Mouse (Mus musculus): ENCODE measurements around the gene Vmn1r28. TPM values are rescaled to one million over a fixed set of nuclear protein-coding genes. Genes with fewer than 3 reads are reported as not detected.
"Not testable (repeated sequence)": the region's sequence is repeated elsewhere in the genome, so short reads cannot be mapped to it uniquely, and the experiment has no call there.

Gene Vmn1r28
- not detected in 2 replicates for polyA plus RNA-seq (2015; fragmentation: Nextera tagmentation; extraction: Ambion mirVana)

DNA sequence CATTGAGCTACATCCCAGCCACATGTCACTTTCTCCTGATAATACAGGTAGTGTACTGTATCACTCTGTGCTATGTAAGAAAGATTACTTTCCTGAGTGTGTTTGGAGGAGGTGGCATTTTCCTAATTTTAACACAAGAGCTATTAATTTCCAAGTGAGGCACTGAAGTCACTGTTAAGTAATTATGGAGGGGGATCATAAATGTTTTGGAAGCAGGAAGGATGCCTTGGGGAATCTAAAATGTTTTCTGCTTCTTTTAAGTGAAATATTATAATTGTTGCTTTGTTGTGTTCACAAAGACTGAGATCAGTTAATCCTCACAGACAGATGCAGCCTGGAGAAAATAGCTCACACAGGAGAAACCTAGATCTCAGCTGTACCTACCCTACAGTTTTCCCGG lies at the start of gene Vmn1r28:
Gene Vmn1r28 (plus strand): TSS at position 301 of the 400 bp plus-strand sequence.
- 91% methylated on average over 1 of the region's 1 CpGs for WGBS
- Histone ChIP-seq H3K27me3 (ENCODE audit: control insufficient read depth, insufficient read depth, low read length) (no peaks in the 10 kb centered on the region), H3K9ac (ENCODE audit: low read length) (no peak within 1 kb of the TSS), H3K4me2 (replicated peaks; ENCODE audit: low read depth) (no peak within 1 kb of the TSS), H3K36me3 (ENCODE audit: control insufficient read depth, insufficient read depth, low read length) (no peaks in the 10 kb centered on the region), H3K9me3 (ENCODE audit: control insufficient read depth, low read length) (no peaks in the 10 kb centered on the region), H3K4me3 (ENCODE audit: low read depth, low read length) (no peak within 1 kb of the TSS), H3K4me1 (replicated peaks; ENCODE audit: control insufficient read depth, insufficient read depth) (no peaks in the 10 kb centered on the region), H3K27ac (replicated peaks) (no peak within 1 kb of the TSS)
- DNase-seq (ENCODE audit: low spot score) (no peak), ATAC-seq (ENCODE audit: low FRiP score, low TSS enrichment) (no peak)
- TF ChIP-seq CTCF (IDR thresholded peaks at IDR 0.05; ENCODE audit: low read depth) (no peak), EP300 (optimal IDR thresholded peaks at IDR 0.05) (no peak)

DNA sequence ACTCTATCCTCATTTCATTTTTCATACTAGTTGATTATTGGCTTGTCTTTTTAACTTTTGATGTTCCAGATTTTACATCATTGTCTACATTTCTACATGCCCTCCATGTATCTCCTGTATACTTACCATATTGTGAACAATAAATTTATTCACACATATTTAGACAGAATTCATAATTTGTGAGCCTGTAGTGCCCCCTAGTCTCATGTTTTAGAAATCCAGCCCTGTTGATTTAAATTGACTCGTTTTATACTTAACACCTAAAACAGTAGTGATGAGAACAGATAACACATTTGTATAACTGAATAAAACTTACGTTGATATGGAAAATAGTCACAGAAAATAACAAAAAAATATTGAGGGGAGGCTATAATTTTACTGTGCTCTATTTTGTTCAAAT lies 45.7 kb upstream of the Vmn1r28 start:
- DNase-seq (ENCODE audit: low spot score) (no peak), ATAC-seq (ENCODE audit: low FRiP score, low TSS enrichment) (no peak)
- WGBS: 71% methylated on average over 2 of the region's 2 CpGs

DNA sequence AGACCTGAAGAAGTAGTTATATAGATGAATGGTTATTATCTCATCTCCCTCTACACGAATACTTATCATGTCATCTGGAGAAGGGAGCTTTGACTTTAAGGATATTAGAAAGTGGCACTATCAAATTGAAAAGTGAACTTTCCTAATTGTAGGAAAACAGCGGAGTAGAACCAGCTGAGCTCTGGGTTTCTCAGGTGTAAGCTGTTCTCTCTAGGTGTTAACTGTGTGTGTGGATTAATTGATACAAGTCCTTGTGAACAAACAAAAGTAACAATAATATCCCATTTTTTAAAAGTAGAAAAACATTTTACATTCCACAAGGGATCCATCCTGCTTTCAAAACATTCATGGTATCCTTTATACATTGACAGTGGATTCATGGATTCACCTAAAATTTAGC lies 43.1 kb upstream of the Vmn1r28 start, which contains the start of gene Vmn1r27:
Gene Vmn1r27 (minus strand): TSS at position 101 of the 400 bp plus-strand sequence.
- Histone ChIP-seq H3K4me2 (replicated peaks; ENCODE audit: low read depth) (no peak within 1 kb of the TSS), H3K4me1 (replicated peaks; ENCODE audit: control insufficient read depth, insufficient read depth) (no peaks in the 10 kb centered on the region), H3K27ac (replicated peaks) (no peak within 1 kb of the TSS), H3K36me3 (ENCODE audit: control insufficient read depth, insufficient read depth, low read length) (no peaks in the 10 kb centered on the region), H3K27me3 (ENCODE audit: control insufficient read depth, insufficient read depth, low read length) (no peaks in the 10 kb centered on the region), H3K9me3 (ENCODE audit: control insufficient read depth, low read length) (no peaks in the 10 kb centered on the region), H3K9ac (ENCODE audit: low read length) (no peak within 1 kb of the TSS), H3K4me3 (ENCODE audit: low read depth, low read length) (no peak within 1 kb of the TSS)
- WGBS: 76% methylated on average over 2 of the region's 2 CpGs
- DNase-seq (ENCODE audit: low spot score): no peak
- ATAC-seq (ENCODE audit: low FRiP score, low TSS enrichment): no peak
- no peak for TF ChIP-seq CTCF (IDR thresholded peaks at IDR 0.05; ENCODE audit: low read depth)
- TF ChIP-seq EP300 (optimal IDR thresholded peaks at IDR 0.05): no peak

More for the DNA sequence above, 45.7 kb upstream of the Vmn1r28 start:
- H3K27me3 ChIP-seq (ENCODE audit: control insufficient read depth, insufficient read depth, low read length): no peaks in the 10 kb centered on the region
- no peak overlapping the region for H3K27ac ChIP-seq (replicated peaks)
- no peaks in the 10 kb centered on the region for H3K9me3 ChIP-seq (ENCODE audit: control insufficient read depth, low read length)
- TF ChIP-seq CTCF (IDR thresholded peaks at IDR 0.05; ENCODE audit: low read depth) (no peak), EP300 (optimal IDR thresholded peaks at IDR 0.05) (no peak)
- H3K9ac ChIP-seq (ENCODE audit: low read length): no peak overlapping the region
- H3K36me3 ChIP-seq (ENCODE audit: control insufficient read depth, insufficient read depth, low read length): no peaks in the 10 kb centered on the region
- no peak overlapping the region for H3K4me3 ChIP-seq (ENCODE audit: low read depth, low read length)
- no peak overlapping the region for H3K4me2 ChIP-seq (replicated peaks; ENCODE audit: low read depth)
- H3K4me1 ChIP-seq (replicated peaks; ENCODE audit: control insufficient read depth, insufficient read depth): no peaks in the 10 kb centered on the region

DNA sequence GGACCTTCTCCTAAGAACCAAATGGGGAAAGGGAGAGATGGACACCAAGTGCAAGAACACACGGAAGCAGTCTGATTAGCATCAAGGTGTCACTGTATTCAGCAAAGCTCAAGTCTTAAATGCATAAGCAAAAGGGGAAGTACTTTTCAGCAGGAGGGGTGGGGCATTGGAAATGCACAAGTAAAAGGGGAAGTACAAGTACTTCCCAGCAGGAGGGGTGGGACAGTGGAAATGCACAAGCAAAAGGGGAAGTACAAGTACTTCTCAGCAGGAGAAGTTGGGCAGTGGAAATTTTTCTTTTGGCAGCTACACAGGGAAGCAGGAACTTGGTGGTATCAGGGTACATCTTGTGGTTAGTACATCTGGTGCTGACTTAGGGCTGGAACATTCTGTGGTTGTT lies 17.8 kb downstream of the Vmn1r28 start:
- H3K27ac ChIP-seq (replicated peaks); H3K4me2 ChIP-seq (replicated peaks; ENCODE audit: low read depth); DNase-seq (ENCODE audit: low spot score); H3K9me3 ChIP-seq (ENCODE audit: control insufficient read depth, low read length); H3K36me3 ChIP-seq (ENCODE audit: control insufficient read depth, insufficient read depth, low read length); ATAC-seq (ENCODE audit: low FRiP score, low TSS enrichment); H3K4me3 ChIP-seq (ENCODE audit: low read depth, low read length); H3K4me1 ChIP-seq (replicated peaks; ENCODE audit: control insufficient read depth, insufficient read depth); H3K9ac ChIP-seq (ENCODE audit: low read length); H3K27me3 ChIP-seq (ENCODE audit: control insufficient read depth, insufficient read depth, low read length): not testable (repeated sequence)
- WGBS: 100% methylated on average over 1 of the region's 1 CpGs

DNA sequence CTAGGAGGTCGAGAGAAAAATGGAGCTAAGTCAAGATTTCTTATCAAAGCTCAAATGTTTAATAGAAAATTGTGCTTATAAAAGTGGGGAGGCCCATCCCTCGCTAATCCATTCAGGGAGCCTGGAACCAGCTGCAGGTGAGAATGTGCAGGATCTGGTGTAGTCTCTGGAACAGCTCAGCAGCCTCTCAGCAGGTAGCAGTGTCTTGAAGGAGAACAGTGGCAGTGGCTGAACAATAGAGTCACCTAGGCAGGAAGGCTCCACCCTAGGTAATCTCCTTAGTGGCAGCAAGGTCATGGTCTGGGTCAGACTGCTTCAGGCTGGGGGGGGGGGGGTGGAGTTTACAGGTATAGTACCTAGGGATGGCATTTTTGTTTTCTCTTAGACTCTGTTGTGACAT lies 30.4 kb downstream of the Vmn1r28 start:
- H3K4me3 ChIP-seq (ENCODE audit: low read depth, low read length): no peak overlapping the region
- no peak overlapping the region for H3K9ac ChIP-seq (ENCODE audit: low read length)
- DNase-seq (ENCODE audit: low spot score) (no peak), ATAC-seq (ENCODE audit: low FRiP score, low TSS enrichment) (no peak)
- WGBS: 72% methylated on average over 2 of the region's 2 CpGs
- H3K27me3 ChIP-seq (ENCODE audit: control insufficient read depth, insufficient read depth, low read length): no peaks in the 10 kb centered on the region
- no peak overlapping the region for H3K4me2 ChIP-seq (replicated peaks; ENCODE audit: low read depth)
- H3K27ac ChIP-seq (replicated peaks): no peak overlapping the region
- H3K9me3 ChIP-seq (ENCODE audit: control insufficient read depth, low read length): no peaks in the 10 kb centered on the region
- no peak for TF ChIP-seq EP300 (optimal IDR thresholded peaks at IDR 0.05)
- H3K36me3 ChIP-seq (ENCODE audit: control insufficient read depth, insufficient read depth, low read length): no peaks in the 10 kb centered on the region
- no peaks in the 10 kb centered on the region for H3K4me1 ChIP-seq (replicated peaks; ENCODE audit: control insufficient read depth, insufficient read depth)

DNA sequence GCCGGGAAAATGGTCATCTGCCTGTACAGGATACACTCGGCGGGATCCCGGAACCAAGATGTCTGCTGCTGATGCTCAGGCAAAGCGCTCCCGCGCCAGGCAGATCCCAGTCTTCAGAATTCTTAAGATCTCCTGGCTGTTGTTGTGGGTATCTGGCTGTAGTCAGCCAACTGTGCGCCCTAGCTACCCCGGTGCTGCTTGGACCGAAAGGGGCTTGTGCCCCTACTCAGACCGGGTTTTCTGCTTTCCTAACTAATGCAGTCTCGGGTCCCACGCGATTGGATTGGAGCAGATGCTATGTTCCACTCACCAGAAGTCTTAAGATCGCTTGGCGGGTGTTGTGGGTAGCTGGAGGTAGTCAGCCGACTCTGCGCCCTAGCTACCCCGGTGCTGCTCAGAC lies 36.7 kb downstream of the Vmn1r28 start:
- H3K9me3 ChIP-seq (ENCODE audit: control insufficient read depth, low read length); H3K4me3 ChIP-seq (ENCODE audit: low read depth, low read length); H3K27me3 ChIP-seq (ENCODE audit: control insufficient read depth, insufficient read depth, low read length); H3K4me2 ChIP-seq (replicated peaks; ENCODE audit: low read depth); DNase-seq (ENCODE audit: low spot score); H3K4me1 ChIP-seq (replicated peaks; ENCODE audit: control insufficient read depth, insufficient read depth); H3K36me3 ChIP-seq (ENCODE audit: control insufficient read depth, insufficient read depth, low read length); H3K9ac ChIP-seq (ENCODE audit: low read length); ATAC-seq (ENCODE audit: low FRiP score, low TSS enrichment); H3K27ac ChIP-seq (replicated peaks): not testable (repeated sequence)
- 81% methylated on average over 19 of the region's 19 CpGs for WGBS
